Mouse (Mus musculus) MN1 (cell line): ENCODE data around the gene Trmt10b.
A peak's percentile ranks its signal among the peaks of the same experiment; 100 is the strongest.

Experiments used
- DNase-seq: peaks from one replicate; pipeline ENCODE4 v3.0.0-alpha.2; 2016; ENCODE audit warnings: low spot score

The Trmt10b gene

GRCm38 (mm10) chr4:45296662-45297564, at the start of gene Trmt10b:
Gene Trmt10b (plus strand): TSS chr4:45297127.
- peak; percentile 66 for DNase-seq

- DNase-seq, result no peak
These were observed 45.7 kb upstream of the Trmt10b start for GRCm38 (mm10) chr4:45251265-45251664.

- no peak for DNase-seq
These were observed 44.1 kb upstream of the Trmt10b start for GRCm38 (mm10) chr4:45252861-45253262.

GRCm38 (mm10) chr4:45253839-45254601, 42.9 kb upstream of the Trmt10b start:
- DNase-seq, result peak; percentile 62

GRCm38 (mm10) chr4:45259232-45259832, 37.6 kb upstream of the Trmt10b start:
- DNase-seq, result no peak

- DNase-seq, result no peak
These were observed 35.4 kb upstream of the Trmt10b start for GRCm38 (mm10) chr4:45261551-45261950.

GRCm38 (mm10) chr4:45267883-45268282, 29.0 kb upstream of the Trmt10b start:
- DNase-seq, result peak; percentile 38

GRCm38 (mm10) chr4:45271041-45271452, 25.9 kb upstream of the Trmt10b start:
- peak; percentile 82 for DNase-seq

GRCm38 (mm10) chr4:45275770-45276169, 21.2 kb upstream of the Trmt10b start:
- DNase-seq, result no peak

- no peak for DNase-seq
These were observed 17.6 kb upstream of the Trmt10b start for GRCm38 (mm10) chr4:45279292-45279691.

GRCm38 (mm10) chr4:45279981-45280548, 16.9 kb upstream of the Trmt10b start:
- DNase-seq, result peak; percentile 77

GRCm38 (mm10) chr4:45286318-45286717, 10.6 kb upstream of the Trmt10b start:
- peak; percentile 36 for DNase-seq

- DNase-seq, result no peak
These were observed 9.0 kb upstream of the Trmt10b start for GRCm38 (mm10) chr4:45287906-45288305.

- no peak for DNase-seq
These were observed 8.6 kb downstream of the Trmt10b start for GRCm38 (mm10) chr4:45305536-45305935.

GRCm38 (mm10) chr4:45308046-45308445, 11.1 kb downstream of the Trmt10b start:
- DNase-seq, result no peak

GRCm38 (mm10) chr4:45308606-45309005, 11.7 kb downstream of the Trmt10b start:
- DNase-seq, result no peak

- DNase-seq, result no peak
These were observed 14.1 kb downstream of the Trmt10b start for GRCm38 (mm10) chr4:45311056-45311455.

- DNase-seq, result peak; percentile 81
These were observed 23.4 kb downstream of the Trmt10b start for GRCm38 (mm10) chr4:45320159-45320816.

- no peak for DNase-seq
These were observed 34.2 kb downstream of the Trmt10b start for GRCm38 (mm10) chr4:45331139-45331538.

- DNase-seq, result no peak
These were observed 35.5 kb downstream of the Trmt10b start for GRCm38 (mm10) chr4:45332466-45332865.

- DNase-seq, result peak; percentile 45
These were observed 44.3 kb downstream of the Trmt10b start for GRCm38 (mm10) chr4:45341226-45341625.
